Mouse (Mus musculus): ENCODE data around the gene Cnot1.

The Cnot1 gene

GRCm38 (mm10) chr8:95741732-95742131, 65.5 kb downstream of the Cnot1 start:
- no peak for DNase-seq (ENCODE audit: low spot score in 2 of 2)

GRCm38 (mm10) chr8:95738596-95738995, 68.7 kb downstream of the Cnot1 start:
- DNase-seq (ENCODE audit: low spot score in 2 of 2): no peak

- no peak for DNase-seq (ENCODE audit: low spot score in 2 of 2)
Measured at GRCm38 (mm10) chr8:95727625-95728024, 79.6 kb downstream of the Cnot1 start.

- no peak for DNase-seq (ENCODE audit: low spot score in 2 of 2)
Measured at GRCm38 (mm10) chr8:95716546-95717335, 90.5 kb downstream of the Cnot1 start.

GRCm38 (mm10) chr8:95715676-95716531, 91.4 kb downstream of the Cnot1 start, which contains the start of gene Setd6:
Gene Setd6 (plus strand): TSS chr8:95715881.
- DNase-seq (ENCODE audit: low spot score in 2 of 2): peak; percentile 66 to 74

- no peak for DNase-seq (ENCODE audit: low spot score in 2 of 2)
Measured at GRCm38 (mm10) chr8:95714837-95715413, 92.3 kb downstream of the Cnot1 start.

GRCm38 (mm10) chr8:95714367-95714766, 92.9 kb downstream of the Cnot1 start:
- DNase-seq (ENCODE audit: low spot score in 2 of 2): no peak

- DNase-seq (ENCODE audit: low spot score in 2 of 2): peak; percentile 59 to 69
Measured at GRCm38 (mm10) chr8:95713100-95714010, 93.9 kb downstream of the Cnot1 start.

- no peak for DNase-seq (ENCODE audit: low spot score in 2 of 2)
Measured at GRCm38 (mm10) chr8:95712395-95712794, 94.9 kb downstream of the Cnot1 start.

GRCm38 (mm10) chr8:95711029-95711428, 96.2 kb downstream of the Cnot1 start:
- no peak for DNase-seq (ENCODE audit: low spot score in 2 of 2)

GRCm38 (mm10) chr8:95709579-95709978, 97.7 kb downstream of the Cnot1 start:
- DNase-seq (ENCODE audit: low spot score in 2 of 2): no peak

- DNase-seq (ENCODE audit: low spot score in 2 of 2): no peak
Measured at GRCm38 (mm10) chr8:95704538-95704937, 102.7 kb downstream of the Cnot1 start.

GRCm38 (mm10) chr8:95703461-95704260, 103.6 kb downstream of the Cnot1 start:
- DNase-seq (ENCODE audit: low spot score in 2 of 2): peak; percentile 71 to 77

GRCm38 (mm10) chr8:95702480-95703446, 104.5 kb downstream of the Cnot1 start:
- DNase-seq (ENCODE audit: low spot score in 2 of 2): peak; percentile 81 to 86

- DNase-seq (ENCODE audit: low spot score in 2 of 2): no peak
Measured at GRCm38 (mm10) chr8:95701809-95702208, 105.5 kb downstream of the Cnot1 start.

- DNase-seq (ENCODE audit: low spot score in 2 of 2): peak in 1 of 2 experiments; percentile 57
Measured at GRCm38 (mm10) chr8:95700282-95700681, 107.0 kb downstream of the Cnot1 start.

- no peak for DNase-seq (ENCODE audit: low spot score in 2 of 2)
Measured at GRCm38 (mm10) chr8:95698179-95698578, 109.1 kb downstream of the Cnot1 start.

- peak; percentile 83 to 91 for DNase-seq (ENCODE audit: low spot score in 2 of 2)
Measured at GRCm38 (mm10) chr8:95697128-95697527, 110.1 kb downstream of the Cnot1 start.

- DNase-seq (ENCODE audit: low spot score in 2 of 2): no peak
Measured at GRCm38 (mm10) chr8:95696661-95697060, 110.6 kb downstream of the Cnot1 start.

Data from frontal cortex, postnatal 25 days (tissue).